Comparison of ENCODE assay signal across 22 mouse cellular contexts in the genomic region with DNA sequence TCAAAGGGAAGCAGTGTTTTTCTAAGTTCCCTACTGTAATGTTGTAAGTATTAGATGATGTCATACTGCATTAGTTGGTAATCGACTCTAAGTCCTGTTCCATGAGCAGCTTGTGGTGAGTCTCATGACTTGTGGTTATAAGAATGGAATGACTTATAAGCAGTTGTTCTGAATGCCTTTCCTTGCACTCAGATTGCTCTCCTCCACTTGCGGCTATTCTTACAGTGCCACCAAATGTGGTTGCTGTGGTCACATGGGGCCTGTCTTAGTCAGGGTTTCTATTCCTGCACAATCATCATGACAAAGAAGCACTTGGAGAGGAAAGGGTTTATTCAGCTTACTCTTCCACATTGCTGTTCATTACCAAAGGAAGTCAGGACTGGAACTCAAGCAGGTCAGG.
"Had no signal": no experiment of that assay in that cellular context is flagged by ENCODE, and none has a peak within 500 bp of the region (broad histone marks: within the 10 kb centered on the region; RNA-seq: fewer than 3 reads in every experiment).

No protein-coding gene starts in this region.

- DNase-seq: kidney, adult 2 months; kidney, postnatal 10 days; kidney, postnatal 4 days; liver; lung, adult 18-20 months; lung, postnatal 10 days; lung, postnatal 36 days; right cerebral cortex, adult 18-20 months; right cerebral cortex, postnatal 25 days; spleen, adult 18-20 months; thymus, postnatal 25 days had no signal

- H3K4me2 ChIP-seq: limb, embryonic 13.5 days; liver, embryonic 12.5 days; liver, embryonic 15.5 days; lung, embryonic 15.5 days; midbrain, embryonic 13.5 days; neural tube, embryonic 12.5 days; neural tube, embryonic 15.5 days; stomach, embryonic 15.5 days had no signal

- H3K4me3 ChIP-seq: limb, embryonic 10.5 days; limb, embryonic 13.5 days; liver, embryonic 12.5 days; liver, embryonic 15.5 days; lung, embryonic 15.5 days; megakaryocyte, embryonic 14.5 days; midbrain, embryonic 10.5 days; midbrain, embryonic 13.5 days; neural tube, embryonic 12.5 days; neural tube, embryonic 15.5 days; stomach, embryonic 15.5 days had no signal

- H3K4me1 ChIP-seq: limb, embryonic 10.5 days; limb, embryonic 13.5 days; liver, embryonic 12.5 days; liver, embryonic 15.5 days; lung, embryonic 15.5 days; megakaryocyte, embryonic 14.5 days; midbrain, embryonic 10.5 days; midbrain, embryonic 13.5 days; neural tube, embryonic 12.5 days; neural tube, embryonic 15.5 days; stomach, embryonic 15.5 days had no signal

- H3K27ac ChIP-seq: limb, embryonic 10.5 days; limb, embryonic 13.5 days; liver, embryonic 12.5 days; liver, embryonic 15.5 days; lung, embryonic 15.5 days; midbrain, embryonic 10.5 days; midbrain, embryonic 13.5 days; neural tube, embryonic 12.5 days; neural tube, embryonic 15.5 days; stomach, embryonic 15.5 days had no signal

- H3K27me3 ChIP-seq: limb, embryonic 13.5 days; liver, embryonic 12.5 days; liver, embryonic 15.5 days; lung, embryonic 15.5 days; megakaryocyte, embryonic 14.5 days; midbrain, embryonic 13.5 days; neural tube, embryonic 12.5 days; neural tube, embryonic 15.5 days; stomach, embryonic 15.5 days had no signal

- H3K36me3 ChIP-seq: limb, embryonic 10.5 days; limb, embryonic 13.5 days; liver, embryonic 12.5 days; liver, embryonic 15.5 days; lung, embryonic 15.5 days; midbrain, embryonic 10.5 days; midbrain, embryonic 13.5 days; neural tube, embryonic 12.5 days; neural tube, embryonic 15.5 days; stomach, embryonic 15.5 days had no signal
